Mouse (Mus musculus) megakaryocyte, embryonic 14.5 days (primary cell): ENCODE measurements around the gene Gm21830. TPM values are rescaled to one million over a fixed set of nuclear protein-coding genes. Genes with fewer than 3 reads are reported as not detected.
A peak's percentile ranks its signal among the peaks of the same experiment; 100 is the strongest.
"Not testable (repeated sequence)": the region's sequence is repeated elsewhere in the genome, so short reads cannot be mapped to it uniquely, and the experiment has no call there.

ENCODE experiments used
- H3K27me3 ChIP-seq: replicated peaks from 2 replicates; pipeline ENCODE3; 2012; ENCODE audit warnings: inconsistent platforms
- H3K36me3 ChIP-seq: replicated peaks from 2 replicates; pipeline ENCODE3; 2012; ENCODE audit warnings: low read length, inconsistent platforms, mixed read lengths
- H3K4me1 ChIP-seq: 2 replicates; pipeline ENCODE4 v1.6.1; 2012; ENCODE audit warnings: inconsistent platforms
- H3K4me3 ChIP-seq: replicated peaks from 2 replicates; pipeline ENCODE3; 2012; ENCODE audit warnings: moderate library complexity, mild to moderate bottlenecking, inconsistent platforms
- H3K9me3 ChIP-seq: 2 replicates; pipeline ENCODE4 v1.6.1; 2012; ENCODE audit warnings: inconsistent platforms
- FLI1 ChIP-seq: IDR thresholded peaks from 2 replicates; pipeline ENCODE4 v1.6.1; 2012; ENCODE audit warnings: low read length, inconsistent platforms, mixed read lengths
- GATA1 ChIP-seq: IDR thresholded peaks from 3 replicates; pipeline ENCODE4 v1.6.1; 2012; ENCODE audit warnings: mixed read lengths, low read length, inconsistent platforms, borderline replicate concordance
- polyA plus RNA-seq: library from polyadenylated mRNA; stranded (reverse); fragments of >175 nt; gene quantifications from 2 replicates; pipeline ENCODE4 v1.2.3, GENCODE M21; 2012; ENCODE audit warnings: low replicate concordance; ENCODE audit not compliant: insufficient read depth

Gene Gm21830
- polyA plus RNA-seq, result not detected in 2 replicates

DNA sequence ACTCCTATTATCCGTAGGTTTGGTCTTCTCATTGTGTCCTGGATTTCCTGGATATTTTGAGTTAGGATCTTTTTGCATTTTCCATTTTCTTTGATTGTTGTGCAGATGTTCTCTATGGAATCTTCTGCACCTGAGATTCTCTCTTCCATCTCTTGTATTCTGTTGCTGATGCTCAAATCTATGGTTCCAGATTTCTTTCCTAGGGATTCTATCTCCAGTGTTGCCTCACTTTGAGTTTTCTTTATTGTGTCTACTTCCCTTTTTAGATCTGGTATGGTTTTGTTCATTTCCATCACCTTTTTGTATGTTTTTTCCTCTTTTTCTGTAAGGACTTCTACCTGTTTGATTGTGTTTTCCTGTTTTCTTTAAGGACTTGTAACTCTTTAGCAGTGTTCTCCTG is at the start of gene Gm21830:
Gm21830 (plus strand) TSS at position 301 of the 400 bp plus-strand sequence.
- not testable (repeated sequence) for H3K4me1 ChIP-seq, H3K27me3 ChIP-seq, H3K9me3 ChIP-seq, H3K4me3 ChIP-seq, H3K36me3 ChIP-seq

DNA sequence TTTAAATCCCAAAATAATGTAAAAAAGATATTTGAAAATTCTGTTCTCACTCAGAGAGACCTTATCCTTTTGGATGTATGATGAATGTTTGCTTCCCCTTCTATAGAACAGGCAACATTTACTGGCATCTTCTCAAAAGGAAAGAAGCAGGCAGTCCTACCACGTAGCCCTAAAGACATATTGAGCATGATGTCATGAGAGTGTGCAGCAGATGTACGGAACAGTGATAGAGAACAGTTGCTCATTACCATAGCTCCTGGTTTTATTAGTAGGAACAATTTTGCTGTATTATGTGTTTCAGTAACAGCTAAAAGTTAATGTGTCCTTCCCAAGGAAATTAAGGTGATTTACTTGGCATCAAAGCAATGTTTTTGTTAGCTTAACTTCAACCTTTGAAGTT is 49.0 kb upstream of the Gm21830 start:
- Histone ChIP-seq H3K36me3 (no peaks in the 10 kb centered on the region), H3K27me3 (no peaks in the 10 kb centered on the region), H3K4me1 (no peaks in the 10 kb centered on the region), H3K4me3 (no peak overlapping the region), H3K9me3 (no peaks in the 10 kb centered on the region)
- no peak for TF ChIP-seq FLI1
- no peak for TF ChIP-seq GATA1

DNA sequence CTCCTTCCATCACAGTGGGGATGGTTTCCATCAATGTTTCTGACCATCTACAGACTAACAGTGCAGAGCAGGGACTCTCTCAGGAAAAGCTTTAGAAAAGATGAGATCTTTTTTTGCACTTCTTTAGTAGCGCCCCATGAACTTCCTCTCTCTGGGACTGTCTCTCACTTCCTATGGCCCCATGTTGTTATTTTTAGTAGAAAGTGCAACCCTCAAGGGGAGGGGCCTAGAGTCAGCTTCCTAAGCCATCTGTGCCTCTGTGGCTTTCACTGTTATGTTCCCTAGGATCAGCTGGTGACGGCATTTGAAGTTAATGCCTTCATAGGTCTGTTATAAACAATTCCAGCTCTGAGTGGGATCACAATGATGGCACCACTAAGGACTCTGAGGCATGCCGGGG is 35.0 kb upstream of the Gm21830 start:
- Histone ChIP-seq H3K36me3 (no peaks in the 10 kb centered on the region), H3K9me3 (no peaks in the 10 kb centered on the region), H3K4me1 (peaks cover 4% of the 10 kb centered on the region; the same call in 1 of the 2 replicates), H3K27me3 (no peaks in the 10 kb centered on the region), H3K4me3 (no peak overlapping the region)
- no peak for TF ChIP-seq FLI1
- TF ChIP-seq GATA1, result no peak

DNA sequence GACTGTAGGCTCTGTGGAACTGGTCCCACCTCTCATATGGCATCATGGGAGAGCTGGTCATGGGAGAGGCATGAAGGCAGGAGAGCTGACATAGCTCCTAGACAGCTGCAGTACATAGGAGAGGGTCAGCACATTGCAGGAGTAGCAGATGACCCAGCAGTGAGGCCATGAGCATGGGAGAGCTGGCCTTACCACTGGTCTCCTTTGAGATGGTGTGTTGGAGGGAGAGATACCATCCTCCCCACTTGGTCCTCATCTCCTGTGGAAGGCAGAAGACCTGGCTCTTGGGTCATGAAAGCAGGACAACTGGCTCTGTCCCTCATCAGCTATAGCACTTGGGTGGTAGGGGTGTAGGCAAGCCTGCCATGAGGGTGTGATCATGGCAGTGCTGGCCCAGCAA is 7.3 kb downstream of the Gm21830 start:
- H3K4me1 ChIP-seq, result no peaks in the 10 kb centered on the region
- H3K36me3 ChIP-seq, result no peaks in the 10 kb centered on the region
- H3K27me3 ChIP-seq, result no peaks in the 10 kb centered on the region
- H3K4me3 ChIP-seq, result peak overlapping the region; percentile 54
- TF ChIP-seq GATA1, result no peak
- no peak for TF ChIP-seq FLI1
- H3K9me3 ChIP-seq, result peaks cover 12% of the 10 kb centered on the region

DNA sequence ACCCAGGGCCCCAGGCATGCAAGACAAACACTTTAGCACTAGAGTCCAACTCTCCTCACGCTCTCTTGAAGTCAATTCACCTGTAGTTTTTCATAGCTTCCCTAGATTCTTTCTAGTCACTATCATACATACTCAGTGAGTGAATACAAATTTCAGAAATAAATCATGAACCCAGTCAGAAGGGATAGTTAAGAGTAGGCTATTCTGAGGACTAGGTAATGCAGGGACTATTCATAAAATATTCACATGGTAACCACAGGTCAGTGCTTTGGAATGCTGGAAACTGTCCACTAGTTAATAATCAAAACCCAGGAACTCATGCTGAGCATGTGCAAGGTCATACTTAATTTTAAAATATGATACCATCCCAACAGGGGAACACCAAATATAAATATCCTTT is 9.3 kb downstream of the Gm21830 start:
- peaks cover 12% of the 10 kb centered on the region for H3K9me3 ChIP-seq
- no peak overlapping the region for H3K4me3 ChIP-seq
- no peaks in the 10 kb centered on the region for H3K27me3 ChIP-seq
- TF ChIP-seq FLI1 (no peak), GATA1 (no peak)
- no peaks in the 10 kb centered on the region for H3K4me1 ChIP-seq
- H3K36me3 ChIP-seq, result no peaks in the 10 kb centered on the region

DNA sequence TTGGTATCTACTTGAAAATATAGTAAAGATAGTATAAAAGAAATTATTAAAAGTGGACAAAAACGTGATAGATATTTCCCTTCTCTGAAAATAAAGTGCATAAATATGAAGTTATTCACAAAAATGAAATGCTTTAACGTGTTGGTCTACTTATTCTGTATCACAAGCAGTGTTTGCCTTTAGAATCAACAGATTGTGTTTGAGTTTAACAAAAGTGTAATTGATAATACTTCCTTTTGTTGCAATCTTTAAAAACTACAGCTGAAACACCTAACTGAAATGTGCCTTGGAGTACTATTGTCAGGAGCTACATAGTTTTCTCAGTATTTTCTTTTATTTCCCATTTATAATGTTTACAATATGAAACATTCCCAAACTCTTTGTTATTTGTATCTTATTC is 19.6 kb downstream of the Gm21830 start, which contains the start of gene Gm26727:
Gm26727 (minus strand) TSS at position 101 of the 400 bp plus-strand sequence.
- Histone ChIP-seq H3K9me3 (no peaks in the 10 kb centered on the region), H3K36me3 (no peaks in the 10 kb centered on the region), H3K27me3 (no peaks in the 10 kb centered on the region), H3K4me1 (no peaks in the 10 kb centered on the region), H3K4me3 (no peak within 1 kb of the TSS)
- no peak for TF ChIP-seq FLI1
- no peak for TF ChIP-seq GATA1

DNA sequence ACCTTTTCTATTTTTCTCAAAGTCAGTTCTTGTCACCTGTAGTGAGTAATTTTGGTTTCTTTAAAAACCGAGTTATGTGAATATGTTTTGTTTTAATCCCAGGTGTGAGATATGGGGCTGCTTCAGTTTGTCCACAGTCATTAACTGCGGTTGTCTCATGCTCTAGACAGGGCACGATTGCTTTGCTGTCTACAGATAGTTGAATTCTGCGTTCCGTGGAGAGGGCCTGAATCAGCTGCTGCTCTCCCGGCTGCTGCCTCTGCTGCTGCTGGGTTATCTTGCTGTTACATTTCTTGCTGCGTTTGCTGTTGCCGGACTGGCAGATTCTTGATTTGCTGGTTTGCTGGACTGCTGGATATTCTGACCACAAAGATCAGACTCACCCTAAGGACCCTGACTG is 24.8 kb downstream of the Gm21830 start:
- TF ChIP-seq FLI1 (no peak), GATA1 (no peak)
- H3K36me3 ChIP-seq, result no peaks in the 10 kb centered on the region
- no peaks in the 10 kb centered on the region for H3K9me3 ChIP-seq
- no peaks in the 10 kb centered on the region for H3K27me3 ChIP-seq
- no peak overlapping the region for H3K4me3 ChIP-seq
- no peaks in the 10 kb centered on the region for H3K4me1 ChIP-seq

- no peak within 1 kb of the TSS for H3K4me3 ChIP-seq
- H3K4me1 ChIP-seq, result no peaks in the 10 kb centered on the region
- no peaks in the 10 kb centered on the region for H3K27me3 ChIP-seq
- no peaks in the 10 kb centered on the region for H3K9me3 ChIP-seq
- TF ChIP-seq FLI1, result no peak
- no peaks in the 10 kb centered on the region for H3K36me3 ChIP-seq
Measured at GRCm38 (mm10) chr2:67445780-67446179, 32.3 kb downstream of the Gm21830 start, which contains the start of gene Xirp2. Gene Xirp2, plus strand, starts transcription at chr2:67446002.

DNA sequence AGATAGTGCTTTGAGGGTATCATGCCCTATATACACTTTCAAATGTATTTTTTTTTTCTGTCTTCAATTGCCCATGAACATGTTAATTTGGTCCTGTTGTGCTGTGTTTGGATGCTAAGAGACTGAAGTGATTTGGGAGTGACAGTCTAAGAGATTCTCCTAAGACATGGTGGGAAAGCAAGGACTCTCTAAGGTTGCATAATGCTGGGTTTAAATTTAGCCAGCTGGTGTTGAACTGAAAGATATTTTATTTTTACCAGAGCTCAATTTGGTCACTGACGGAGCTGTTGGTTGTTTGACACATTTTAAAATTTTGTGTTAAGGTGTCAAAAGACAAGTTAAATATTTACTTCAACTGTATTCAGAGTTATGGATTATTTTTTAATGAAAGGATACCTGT is 33.2 kb downstream of the Gm21830 start:
- TF ChIP-seq FLI1 (no peak), GATA1 (no peak)
- H3K9me3 ChIP-seq, result no peaks in the 10 kb centered on the region
- no peaks in the 10 kb centered on the region for H3K4me1 ChIP-seq
- no peak overlapping the region for H3K4me3 ChIP-seq
- H3K27me3 ChIP-seq, result no peaks in the 10 kb centered on the region
- H3K36me3 ChIP-seq, result no peaks in the 10 kb centered on the region

DNA sequence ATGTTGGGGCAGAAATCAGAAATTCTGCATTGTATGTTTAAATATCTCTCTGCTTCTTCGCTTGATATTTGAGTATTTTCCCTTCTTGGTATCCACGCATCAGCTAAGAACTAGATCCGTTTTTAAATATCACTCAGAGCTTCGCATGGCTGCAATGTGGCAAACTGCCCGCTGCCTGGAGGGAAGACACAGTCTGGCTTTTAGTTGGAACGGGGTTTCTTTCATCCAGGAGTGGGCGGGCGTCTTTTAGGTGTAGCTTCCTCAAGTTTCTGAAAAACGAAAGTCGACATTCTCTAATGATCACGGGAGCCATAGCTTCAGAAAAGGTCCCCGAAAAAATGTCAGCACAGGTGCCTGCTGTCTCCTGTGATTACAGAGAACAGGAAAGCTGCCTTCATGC is 33.7 kb downstream of the Gm21830 start:
- no peak overlapping the region for H3K4me3 ChIP-seq
- no peaks in the 10 kb centered on the region for H3K36me3 ChIP-seq
- no peaks in the 10 kb centered on the region for H3K4me1 ChIP-seq
- TF ChIP-seq GATA1, result no peak
- no peaks in the 10 kb centered on the region for H3K9me3 ChIP-seq
- H3K27me3 ChIP-seq, result no peaks in the 10 kb centered on the region

GRCm38 (mm10) chr2:67460857-67461256 is 47.3 kb downstream of the Gm21830 start:
- no peaks in the 10 kb centered on the region for H3K27me3 ChIP-seq
- no peaks in the 10 kb centered on the region for H3K4me1 ChIP-seq
- H3K4me3 ChIP-seq, result no peak overlapping the region
- peaks cover 8% of the 10 kb centered on the region for H3K9me3 ChIP-seq
- TF ChIP-seq GATA1, result no peak
- no peak for TF ChIP-seq FLI1
- no peaks in the 10 kb centered on the region for H3K36me3 ChIP-seq
